Mouse (Mus musculus) ES-E14 (cell line): ENCODE results near the gene Ropn1.

Source experiments
- HCFC1 ChIP-seq: IDR thresholded peaks from 2 replicates; pipeline ENCODE4 v1.6.1; 2012; ENCODE audit warnings: low read length, inconsistent platforms, borderline replicate concordance; ENCODE audit not compliant: insufficient read depth
- ZC3H11A ChIP-seq: IDR thresholded peaks from 2 replicates; pipeline ENCODE4 v1.6.1; 2012; ENCODE audit warnings: low read depth, mild to moderate bottlenecking, inconsistent platforms, low read length, borderline replicate concordance

DNA sequence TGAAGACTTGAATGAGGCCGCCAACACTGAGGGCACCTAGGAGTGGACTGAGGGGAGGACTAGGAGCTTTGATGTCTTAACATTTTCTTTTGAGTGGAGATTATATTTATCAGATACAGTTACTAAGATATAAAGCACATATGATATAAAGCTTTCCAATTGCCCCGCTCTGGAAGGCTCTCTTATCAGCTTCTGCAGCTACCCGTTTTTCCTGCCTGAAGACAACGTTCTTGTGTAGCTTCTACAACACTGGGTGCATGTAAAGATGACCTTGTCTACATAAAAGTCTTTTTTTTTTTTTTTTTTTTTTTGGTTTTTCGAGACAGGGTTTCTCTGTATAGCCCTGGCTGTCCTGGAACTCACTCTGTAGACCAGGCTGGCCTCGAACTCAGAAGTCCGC, 44.8 kb downstream of the Ropn1 start:
- no peak for TF ChIP-seq HCFC1
- no peak for TF ChIP-seq ZC3H11A
